Mouse (Mus musculus): Measurements from ENCODE around the gene Rhox7a.
"Not testable (repeated sequence)": the region's sequence is repeated elsewhere in the genome, so short reads cannot be mapped to it uniquely, and the experiment has no call there.

The Rhox7a gene

GRCm38 (mm10) chrX:37831386-37831785 is at the start of gene Rhox7a:
Gene Rhox7a (plus strand): TSS chrX:37831686.
- DNase-seq (ENCODE audit: low spot score in 2 of 2): not testable (repeated sequence)

GRCm38 (mm10) chrX:37807286-37808080 is 24.0 kb upstream of the Rhox7a start:
- no peak for DNase-seq (ENCODE audit: low spot score in 2 of 2)

- DNase-seq (ENCODE audit: low spot score in 2 of 2): no peak
Observed at GRCm38 (mm10) chrX:37809396-37809795, 22.1 kb upstream of the Rhox7a start.

GRCm38 (mm10) chrX:37811179-37811578 is 20.3 kb upstream of the Rhox7a start:
- no peak for DNase-seq (ENCODE audit: low spot score in 2 of 2)

GRCm38 (mm10) chrX:37815665-37816064 is 15.8 kb upstream of the Rhox7a start:
- no peak for DNase-seq (ENCODE audit: low spot score in 2 of 2)

GRCm38 (mm10) chrX:37826610-37827009 is 4.9 kb upstream of the Rhox7a start, which contains the start of gene Rhox6:
Gene Rhox6 (plus strand): TSS chrX:37826910.
- not testable (repeated sequence) for DNase-seq (ENCODE audit: low spot score in 2 of 2)

GRCm38 (mm10) chrX:37871641-37872040 is 40.2 kb downstream of the Rhox7a start:
- no peak for DNase-seq (ENCODE audit: low spot score in 2 of 2)

GRCm38 (mm10) chrX:37878844-37879243 is 47.4 kb downstream of the Rhox7a start, which contains the start of gene Rhox8:
Gene Rhox8 (minus strand): TSS chrX:37878944.
- DNase-seq (ENCODE audit: low spot score in 2 of 2): no peak

Measured in natural killer cell, adult 2 months (primary cell).